Mouse (Mus musculus): ENCODE measurements at regions not wholly inside any gene's neighbourhood (a gene's known extent, or its start where the extent isn't known, plus 50 kb on each side); places are given as distances from the start of the nearest gene placed in this dataset.

- Histone ChIP-seq H3K9ac (ENCODE audit: insufficient read depth, low read depth) (no peak overlapping the region), H3K4me1 (ENCODE audit: control insufficient read depth in 1 of 2, insufficient read depth in 2 of 2) (no peaks in the 10 kb centered on the region), H3K36me3 (replicated peaks in 1 of 2; ENCODE audit: control insufficient read depth in 1 of 2, insufficient read depth in 1 of 2, low read length in 1 of 2) (no peaks in the 10 kb centered on the region), H3K4me3 (replicated peaks in 1 of 3; ENCODE audit: low read depth in 2 of 3, low read length in 2 of 3, poor library complexity in 1 of 3) (no peak overlapping the region), H3K4me2 (ENCODE audit: insufficient read depth, low read depth, poor library complexity, severe bottlenecking) (no peak overlapping the region), H3K27me3 (replicated peaks) (no peaks in the 10 kb centered on the region), H3K79me2 (replicated peaks; ENCODE audit: control insufficient read depth, extremely low read depth, insufficient read depth, poor library complexity, severe bottlenecking) (no peaks in the 10 kb centered on the region), H3K9me3 (replicated peaks; ENCODE audit: low read length) (no peaks in the 10 kb centered on the region), H3K27ac (ENCODE audit: insufficient read depth, low read depth) (no peak overlapping the region)
- no peak for DNase-seq (ENCODE audit: extremely low read depth)
- TF ChIP-seq POLR2A (IDR thresholded peaks at IDR 0.05; ENCODE audit: low read depth, low read length), result no peak
- no peak for TF ChIP-seq UBTF (IDR thresholded peaks at IDR 0.05; ENCODE audit: low read depth, low read length)
- TF ChIP-seq NRF1 (IDR thresholded peaks at IDR 0.05; ENCODE audit: low read depth, low read length), result no peak
- TF ChIP-seq USF1 (IDR thresholded peaks at IDR 0.05; ENCODE audit: low read depth, low read length), result no peak
- TF ChIP-seq TBP (conservative IDR thresholded peaks at IDR 0.05; ENCODE audit: low read depth, low read length), result no peak
- no peak for TF ChIP-seq RCOR1 (conservative IDR thresholded peaks at IDR 0.05; ENCODE audit: low read depth, low read length)
- TF ChIP-seq MAFK (IDR thresholded peaks at IDR 0.05; ENCODE audit: insufficient replicate concordance, low read length), result no peak
- no peak for TF ChIP-seq EP300 (IDR thresholded peaks at IDR 0.05; ENCODE audit: low read length)
- TF ChIP-seq HCFC1 (IDR thresholded peaks at IDR 0.05; ENCODE audit: low read depth, low read length), result no peak
- TF ChIP-seq ZMIZ1 (IDR thresholded peaks at IDR 0.05; ENCODE audit: low read depth, low read length), result no peak
- no peak for TF ChIP-seq ZKSCAN1 (IDR thresholded peaks at IDR 0.05; ENCODE audit: borderline replicate concordance, low read depth, low read length)
- TF ChIP-seq BHLHE40 (IDR thresholded peaks at IDR 0.05; ENCODE audit: low read depth, low read length), result no peak
- TF ChIP-seq MAZ (IDR thresholded peaks at IDR 0.05; ENCODE audit: low read depth, low read length), result no peak
- no peak for TF ChIP-seq GABPA (IDR thresholded peaks at IDR 0.05; ENCODE audit: insufficient replicate concordance, low read depth, low read length)
- TF ChIP-seq RAD21 (IDR thresholded peaks at IDR 0.05; ENCODE audit: low read depth, low read length), result no peak
- no peak for TF ChIP-seq TCF12 (IDR thresholded peaks at IDR 0.05; ENCODE audit: low read depth, low read length)
- TF ChIP-seq USF2 (conservative IDR thresholded peaks at IDR 0.05; ENCODE audit: low read depth, low read length), result no peak
- TF ChIP-seq CTCF (conservative IDR thresholded peaks at IDR 0.05 in 1 of 2, IDR thresholded peaks at IDR 0.05 in 1 of 2; ENCODE audit: low read depth in 2 of 2, low read length in 2 of 2), result no peak
- no peak for TF ChIP-seq MYC (IDR thresholded peaks at IDR 0.05; ENCODE audit: low read depth, low read length)
- no peak for TF ChIP-seq MAX (IDR thresholded peaks at IDR 0.05; ENCODE audit: low read length)
- dilution Hi-C loops (cut with MboI; ENCODE audit: extremely low pct_ligation_motif_present, extremely low pct_unique_long_range_greater_than_20kb, low sequenced_read_pairs) (no loop called here), in situ Hi-C loops (cut with MboI; ENCODE audit: low pct_ligation_motif_present, low pct_unique_long_range_greater_than_20kb, low sequenced_read_pairs) (no loop called here)
These were observed 581.6 kb upstream of the Kirrel3 start for GRCm38 (mm10) chr9:33903991-33904570.

- dilution Hi-C loops (cut with MboI; ENCODE audit: extremely low pct_ligation_motif_present, extremely low pct_unique_long_range_greater_than_20kb, low sequenced_read_pairs), result no loop called here
- no peak overlapping the region for H3K27ac ChIP-seq (ENCODE audit: insufficient read depth, low read depth)
- no peaks in the 10 kb centered on the region for H3K4me1 ChIP-seq (ENCODE audit: control insufficient read depth in 1 of 2, insufficient read depth in 2 of 2)
- in situ Hi-C loops (cut with MboI; ENCODE audit: low pct_ligation_motif_present, low pct_unique_long_range_greater_than_20kb, low sequenced_read_pairs), result no loop called here
- no peaks in the 10 kb centered on the region for H3K9me3 ChIP-seq (replicated peaks; ENCODE audit: low read length)
- no peaks in the 10 kb centered on the region for H3K27me3 ChIP-seq (replicated peaks)
- no peaks in the 10 kb centered on the region for H3K36me3 ChIP-seq (replicated peaks in 1 of 2; ENCODE audit: control insufficient read depth in 1 of 2, insufficient read depth in 1 of 2, low read length in 1 of 2)
- no peak overlapping the region for H3K9ac ChIP-seq (ENCODE audit: insufficient read depth, low read depth)
- no peak overlapping the region for H3K4me3 ChIP-seq (replicated peaks in 1 of 3; ENCODE audit: low read depth in 2 of 3, low read length in 2 of 3, poor library complexity in 1 of 3)
- no peak overlapping the region for H3K4me2 ChIP-seq (ENCODE audit: insufficient read depth, low read depth, poor library complexity, severe bottlenecking)
- H3K79me2 ChIP-seq (replicated peaks; ENCODE audit: control insufficient read depth, extremely low read depth, insufficient read depth, poor library complexity, severe bottlenecking), result no peaks in the 10 kb centered on the region
- DNase-seq (ENCODE audit: extremely low read depth), result no peak
- TF ChIP-seq MAFK (IDR thresholded peaks at IDR 0.05; ENCODE audit: insufficient replicate concordance, low read length) (no peak), MYC (IDR thresholded peaks at IDR 0.05; ENCODE audit: low read depth, low read length) (no peak), ZMIZ1 (IDR thresholded peaks at IDR 0.05; ENCODE audit: low read depth, low read length) (no peak), ELF1 (IDR thresholded peaks at IDR 0.05; ENCODE audit: low read depth, low read length) (no peak), MAX (IDR thresholded peaks at IDR 0.05; ENCODE audit: low read length) (no peak), ZNF384 (IDR thresholded peaks at IDR 0.05; ENCODE audit: low read depth, low read length) (no peak), CHD1 (IDR thresholded peaks at IDR 0.05; ENCODE audit: low read depth, low read length) (no peak), SIN3A (IDR thresholded peaks at IDR 0.05; ENCODE audit: low read length) (no peak), SMC3 (IDR thresholded peaks at IDR 0.05; ENCODE audit: low read depth, low read length) (no peak), JUND (conservative IDR thresholded peaks at IDR 0.05; ENCODE audit: low read depth, low read length) (no peak), CTCF (conservative IDR thresholded peaks at IDR 0.05 in 1 of 2, IDR thresholded peaks at IDR 0.05 in 1 of 2; ENCODE audit: low read depth in 2 of 2, low read length in 2 of 2) (no peak)
These were observed 570.8 kb upstream of the Kirrel3 start for GRCm38 (mm10) chr9:33914919-33915318.
